Mouse (Mus musculus) spleen, postnatal 4 days (tissue): ENCODE results near the gene Kiss1.

Experiments used
- DNase-seq, 2 experiments: peaks; one replicate each; pipeline ENCODE4 v3.0.0; 2022; ENCODE audit warnings: low spot score in 2 of 2

The Kiss1 gene

GRCm38 (mm10) chr1:133362103-133362502 is 40.4 kb downstream of the Kiss1 start:
- no peak for DNase-seq

GRCm38 (mm10) chr1:133363276-133364021 is 41.8 kb downstream of the Kiss1 start, which contains the start of gene Etnk2:
Gene Etnk2, plus strand, starts transcription at chr1:133363572.
- peak; percentile 50 to 77 for DNase-seq

GRCm38 (mm10) chr1:133364022-133364630 is 42.5 kb downstream of the Kiss1 start:
- DNase-seq: no peak

- DNase-seq: no peak
These were observed 43.2 kb downstream of the Kiss1 start for GRCm38 (mm10) chr1:133364890-133365289.

GRCm38 (mm10) chr1:133366951-133367605 is 45.4 kb downstream of the Kiss1 start:
- no peak for DNase-seq

GRCm38 (mm10) chr1:133367606-133368488 is 46.2 kb downstream of the Kiss1 start:
- no peak for DNase-seq

- DNase-seq: no peak
These were observed 47.0 kb downstream of the Kiss1 start for GRCm38 (mm10) chr1:133368644-133369043.

- no peak for DNase-seq
These were observed 48.7 kb downstream of the Kiss1 start for GRCm38 (mm10) chr1:133370352-133370751.

- DNase-seq: no peak
These were observed 49.8 kb downstream of the Kiss1 start for GRCm38 (mm10) chr1:133371431-133371830.

GRCm38 (mm10) chr1:133372113-133372512 is 50.4 kb downstream of the Kiss1 start:
- no peak for DNase-seq

GRCm38 (mm10) chr1:133375696-133376346 is 54.1 kb downstream of the Kiss1 start:
- no peak for DNase-seq

GRCm38 (mm10) chr1:133377547-133377946 is 55.9 kb downstream of the Kiss1 start:
- DNase-seq: no peak
